Comparison of ENCODE assay signal across 31 mouse cellular contexts in genomic region chr14:8418610-8419009, GRCm38 (mm10). TPM values are rescaled to one million over a fixed set of nuclear protein-coding genes. Genes with fewer than 3 reads are reported as not detected.
"Had no signal": no experiment of that assay in that cellular context is flagged by ENCODE, and none has a peak within 500 bp of the region (broad histone marks: within the 10 kb centered on the region; RNA-seq: fewer than 3 reads in every experiment).

No protein-coding gene starts in this region.

- H3K27ac ChIP-seq: kidney, embryonic 15.5 days; left cerebral cortex, adult 2 months; limb, embryonic 13.5 days; liver, embryonic 12.5 days; liver, embryonic 15.5 days; stomach, postnatal 0 days had no signal

- H3K4me3 ChIP-seq: kidney, embryonic 15.5 days; left cerebral cortex, adult 2 months; limb, embryonic 13.5 days; liver, embryonic 12.5 days; liver, embryonic 15.5 days had no signal

- H3K36me3 ChIP-seq: kidney, embryonic 15.5 days; limb, embryonic 13.5 days; liver, embryonic 12.5 days; liver, embryonic 15.5 days had no signal

- H3K9me3 ChIP-seq: kidney, embryonic 15.5 days; limb, embryonic 13.5 days; liver, embryonic 12.5 days; liver, embryonic 15.5 days had no signal

- H3K9ac ChIP-seq: kidney, embryonic 15.5 days; limb, embryonic 13.5 days; liver, embryonic 12.5 days; liver, embryonic 15.5 days had no signal

- H3K4me2 ChIP-seq: kidney, embryonic 15.5 days; limb, embryonic 13.5 days; liver, embryonic 12.5 days; liver, embryonic 15.5 days; midbrain, embryonic 11.5 days had no signal

- ATAC-seq: liver, embryonic 12.5 days had no signal

- H3K27me3 ChIP-seq: kidney, embryonic 15.5 days; limb, embryonic 13.5 days; liver, embryonic 15.5 days had no signal

- DNase-seq: kidney, adult 8-10 months; kidney, postnatal 10 days; kidney, postnatal 36 days; layer of hippocampus, postnatal 36 days; left cerebral cortex, postnatal 4 days; liver; lung, adult 2 months; lung, postnatal 10 days; lung, postnatal 4 days; midbrain, embryonic 14.5 days; right cerebral cortex, adult 18-20 months; right cerebral cortex, postnatal 14 days; right cerebral cortex, postnatal 4 days; thymus, adult 2 months; thymus, postnatal 14 days; thymus, postnatal 4 days had no signal

- H3K4me1 ChIP-seq: liver, embryonic 12.5 days; liver, embryonic 15.5 days had no signal

RNA-seq across cellular contexts. Expression of gene Oit1, which starts 40.1 kb away (rescaled TPM):
- total RNA-seq: layer of hippocampus, adult 8-10 months; layer of hippocampus, postnatal 10 days; layer of hippocampus, postnatal 36 days; left cerebral cortex, adult 2 months; left cerebral cortex, postnatal 14 days; left cerebral cortex, postnatal 4 days; megakaryocyte progenitor cell, adult 5-6 weeks; megakaryocyte-erythroid progenitor cell, adult 5-6 weeks; midbrain, postnatal 0 days had no signal
- polyA plus RNA-seq: limb, embryonic 13.5 days; liver, embryonic 12.5 days; liver, embryonic 15.5 days; midbrain, embryonic 11.5 days; midbrain, embryonic 14.5 days; midbrain, postnatal 0 days; neural tube, embryonic 11.5 days; neural tube, embryonic 14.5 days had no signal
